Mouse (Mus musculus) hindbrain, embryonic 12.5 days (tissue): ENCODE measurements at regions not wholly inside any gene's neighbourhood (a gene's known extent, or its start where the extent isn't known, plus 50 kb on each side); places are given as distances from the start of the nearest gene placed in this dataset.

Experiments used
- ATAC-seq: fragments of 200-750 bp; cut with Nextera tagmentation; 2 replicates; pipeline ENCODE4 v1.8.0; 2017; ENCODE audit warnings: moderate TSS enrichment; ENCODE audit not compliant: low FRiP score
- H3K27ac ChIP-seq: fragments of 300-500 bp; sonication (generic); 2 replicates; pipeline ENCODE4 v1.5.1; 2016; ENCODE audit warnings: mild to moderate bottlenecking
- H3K27me3 ChIP-seq: fragments of 300-500 bp; sonication (generic); 2 replicates; pipeline ENCODE4 v1.6.1; 2016; ENCODE audit warnings: mild to moderate bottlenecking
- H3K36me3 ChIP-seq: fragments of 300-500 bp; sonication (generic); 2 replicates; pipeline ENCODE4 v1.6.1; 2016; ENCODE audit warnings: mild to moderate bottlenecking
- H3K4me1 ChIP-seq: fragments of 300-500 bp; sonication (generic); 2 replicates; pipeline ENCODE4 v1.6.1; 2016
- H3K4me2 ChIP-seq: fragments of 300-500 bp; sonication (generic); replicated peaks from 2 replicates; pipeline ENCODE4 v1.6.1; 2016; ENCODE audit warnings: mild to moderate bottlenecking
- H3K4me3 ChIP-seq: fragments of 300-500 bp; sonication (generic); 2 replicates; pipeline ENCODE4 v1.5.1; 2016; ENCODE audit warnings: mild to moderate bottlenecking
- H3K9ac ChIP-seq: fragments of 300-500 bp; sonication (generic); 2 replicates; pipeline ENCODE4 v1.6.1; 2016; ENCODE audit warnings: mild to moderate bottlenecking, moderate library complexity
- H3K9me3 ChIP-seq: fragments of 300-500 bp; sonication (generic); replicated peaks from 2 replicates; pipeline ENCODE4 v1.6.1; 2016; ENCODE audit warnings: mild to moderate bottlenecking
- WGBS: fragments of 180-500 bp; shearing (Covaris S2); methylation state at CpG from one replicate; pipeline ENCODE4 v1.1.7; 2016; 5-methylcytosine and 5-hydroxymethylcytosine counted together

- Histone ChIP-seq H3K4me3 (no peak overlapping the region), H3K27me3 (no peaks in the 10 kb centered on the region), H3K36me3 (no peaks in the 10 kb centered on the region), H3K27ac (no peak overlapping the region), H3K4me1 (peaks cover 7% of the 10 kb centered on the region; the same call in 1 of the 2 replicates), H3K4me2 (no peak overlapping the region), H3K9ac (no peak overlapping the region), H3K9me3 (no peaks in the 10 kb centered on the region)
- WGBS = 66% methylated on average over 5 of the region's 5 CpGs
- ATAC-seq = peak; percentile 63
These were observed 231.0 kb upstream of the Krr1 start for GRCm38 (mm10) chr10:111741301-111741945.

GRCm38 (mm10) chr10:111743291-111743690 is 229.2 kb upstream of the Krr1 start:
- Histone ChIP-seq H3K4me2 (no peak overlapping the region), H3K36me3 (no peaks in the 10 kb centered on the region), H3K4me1 (peaks cover 7% of the 10 kb centered on the region; the same call in 1 of the 2 replicates), H3K27me3 (no peaks in the 10 kb centered on the region), H3K27ac (peak overlapping the region; percentile 49; the same call in 1 of the 2 replicates), H3K9ac (no peak overlapping the region), H3K9me3 (no peaks in the 10 kb centered on the region), H3K4me3 (no peak overlapping the region)
- WGBS = 57% methylated on average over 9 of the region's 9 CpGs
- no peak for ATAC-seq

- no peak overlapping the region for H3K4me2 ChIP-seq
- WGBS = 94% methylated on average over 3 of the region's 3 CpGs
- ATAC-seq = no peak
These were observed 227.3 kb upstream of the Krr1 start for GRCm38 (mm10) chr10:111745116-111745515.

GRCm38 (mm10) chr10:111746067-111746878 is 226.2 kb upstream of the Krr1 start:
- no peaks in the 10 kb centered on the region for H3K27me3 ChIP-seq
- no peak for ATAC-seq
- no peak overlapping the region for H3K4me3 ChIP-seq
- no peaks in the 10 kb centered on the region for H3K36me3 ChIP-seq
- H3K4me1 ChIP-seq = peaks cover 2% of the 10 kb centered on the region; the same call in 1 of the 2 replicates
- H3K9ac ChIP-seq = no peak overlapping the region
- 75% methylated on average over 12 of the region's 12 CpGs for WGBS
- no peak overlapping the region for H3K27ac ChIP-seq
- no peak overlapping the region for H3K4me2 ChIP-seq
- no peaks in the 10 kb centered on the region for H3K9me3 ChIP-seq

More at GRCm38 (mm10) chr10:111745116-111745515, 227.3 kb upstream of the Krr1 start:
- no peak overlapping the region for H3K4me3 ChIP-seq
- H3K27ac ChIP-seq = no peak overlapping the region
- no peaks in the 10 kb centered on the region for H3K9me3 ChIP-seq
- no peaks in the 10 kb centered on the region for H3K27me3 ChIP-seq
- no peak overlapping the region for H3K9ac ChIP-seq
- no peaks in the 10 kb centered on the region for H3K36me3 ChIP-seq
- H3K4me1 ChIP-seq = peaks cover 7% of the 10 kb centered on the region; the same call in 1 of the 2 replicates

GRCm38 (mm10) chr10:111746879-111747477 is 225.5 kb upstream of the Krr1 start:
- Histone ChIP-seq H3K4me3 (no peak overlapping the region), H3K9ac (no peak overlapping the region), H3K4me2 (no peak overlapping the region), H3K27ac (no peak overlapping the region), H3K4me1 (peaks cover 2% of the 10 kb centered on the region; the same call in 1 of the 2 replicates), H3K9me3 (no peaks in the 10 kb centered on the region), H3K36me3 (no peaks in the 10 kb centered on the region), H3K27me3 (no peaks in the 10 kb centered on the region)
- WGBS = 84% methylated on average over 6 of the region's 6 CpGs
- peak; percentile 61; the same call in 1 of the 2 replicates for ATAC-seq

GRCm38 (mm10) chr10:111748482-111748881 is 224.0 kb upstream of the Krr1 start:
- ATAC-seq = no peak

GRCm38 (mm10) chr10:111753646-111754045 is 218.8 kb upstream of the Krr1 start:
- no peaks in the 10 kb centered on the region for H3K27me3 ChIP-seq
- no peak overlapping the region for H3K4me2 ChIP-seq
- no peak overlapping the region for H3K9ac ChIP-seq
- 86% methylated on average over 2 of the region's 2 CpGs for WGBS
- no peaks in the 10 kb centered on the region for H3K36me3 ChIP-seq
- no peak for ATAC-seq
- no peak overlapping the region for H3K4me3 ChIP-seq
- H3K27ac ChIP-seq = no peak overlapping the region
- no peaks in the 10 kb centered on the region for H3K4me1 ChIP-seq
- no peaks in the 10 kb centered on the region for H3K9me3 ChIP-seq

More at GRCm38 (mm10) chr10:111748482-111748881, 224.0 kb upstream of the Krr1 start:
- Histone ChIP-seq H3K9me3 (no peaks in the 10 kb centered on the region), H3K4me1 (peaks cover 2% of the 10 kb centered on the region; the same call in 1 of the 2 replicates), H3K4me3 (no peak overlapping the region), H3K27me3 (no peaks in the 10 kb centered on the region), H3K4me2 (no peak overlapping the region), H3K36me3 (no peaks in the 10 kb centered on the region), H3K27ac (no peak overlapping the region), H3K9ac (no peak overlapping the region)
- WGBS = 54% methylated on average over 3 of the region's 3 CpGs

GRCm38 (mm10) chr10:111755964-111756363 is 216.5 kb upstream of the Krr1 start:
- no peak for ATAC-seq
- Histone ChIP-seq H3K27ac (no peak overlapping the region), H3K27me3 (no peaks in the 10 kb centered on the region), H3K4me3 (no peak overlapping the region), H3K4me1 (no peaks in the 10 kb centered on the region), H3K9ac (no peak overlapping the region), H3K4me2 (no peak overlapping the region), H3K36me3 (no peaks in the 10 kb centered on the region), H3K9me3 (no peaks in the 10 kb centered on the region)
- 76% methylated on average over 1 of the region's 1 CpGs for WGBS

- Histone ChIP-seq H3K27ac (no peak overlapping the region), H3K9ac (no peak overlapping the region), H3K27me3 (no peaks in the 10 kb centered on the region), H3K4me3 (no peak overlapping the region), H3K9me3 (no peaks in the 10 kb centered on the region), H3K36me3 (no peaks in the 10 kb centered on the region), H3K4me2 (no peak overlapping the region), H3K4me1 (no peaks in the 10 kb centered on the region)
- WGBS = 91% methylated on average over 5 of the region's 5 CpGs
- no peak for ATAC-seq
These were observed 215.9 kb upstream of the Krr1 start for GRCm38 (mm10) chr10:111756528-111756927.

GRCm38 (mm10) chr10:111757689-111758088 is 214.8 kb upstream of the Krr1 start:
- H3K4me2 ChIP-seq = no peak overlapping the region
- no peak overlapping the region for H3K4me3 ChIP-seq
- H3K27me3 ChIP-seq = no peaks in the 10 kb centered on the region
- no peaks in the 10 kb centered on the region for H3K4me1 ChIP-seq
- H3K9me3 ChIP-seq = no peaks in the 10 kb centered on the region
- ATAC-seq = no peak
- H3K36me3 ChIP-seq = no peaks in the 10 kb centered on the region
- H3K27ac ChIP-seq = no peak overlapping the region
- 84% methylated on average over 7 of the region's 7 CpGs for WGBS
- no peak overlapping the region for H3K9ac ChIP-seq

GRCm38 (mm10) chr10:111759505-111759904 is 213.0 kb upstream of the Krr1 start:
- WGBS = 88% methylated on average over 3 of the region's 3 CpGs
- Histone ChIP-seq H3K27ac (no peak overlapping the region), H3K9me3 (no peaks in the 10 kb centered on the region), H3K27me3 (no peaks in the 10 kb centered on the region), H3K4me1 (no peaks in the 10 kb centered on the region), H3K4me2 (no peak overlapping the region), H3K36me3 (no peaks in the 10 kb centered on the region), H3K9ac (no peak overlapping the region), H3K4me3 (no peak overlapping the region)
- ATAC-seq = no peak

- Histone ChIP-seq H3K4me1 (no peaks in the 10 kb centered on the region), H3K9me3 (no peaks in the 10 kb centered on the region), H3K27me3 (no peaks in the 10 kb centered on the region), H3K9ac (no peak overlapping the region), H3K27ac (no peak overlapping the region), H3K4me3 (no peak overlapping the region), H3K4me2 (no peak overlapping the region), H3K36me3 (no peaks in the 10 kb centered on the region)
- ATAC-seq = no peak
- WGBS = 82% methylated on average over 8 of the region's 8 CpGs
These were observed 209.5 kb upstream of the Krr1 start for GRCm38 (mm10) chr10:111762751-111763528.
